Mouse (Mus musculus): ENCODE measurements around the gene Cdadc1. TPM values are rescaled to one million over a fixed set of nuclear protein-coding genes. Genes with fewer than 3 reads are reported as not detected.

The Cdadc1 gene
- polyA plus RNA-seq, 1 experiment from 2014 or later: 25.7 TPM

GRCm38 (mm10) chr14:59551956-59552355, 45.8 kb downstream of the Cdadc1 start:
- 55% methylated on average over 8 of the region's 8 CpGs for WGBS
- 0 out of 2 replicates have a peak, but pooled peaks cover 3% of the 10 kb centered on the region for H3K36me3 ChIP-seq
- H3K27me3 ChIP-seq (ENCODE audit: insufficient read depth, poor library complexity, severe bottlenecking): no peaks in the 10 kb centered on the region
- no peak overlapping the region for H3K4me3 ChIP-seq
- H3K27ac ChIP-seq: no peak overlapping the region
- H3K4me1 ChIP-seq: peaks cover 36% of the 10 kb centered on the region
- DNase-seq (ENCODE audit: low spot score): no peak
- no peaks in the 10 kb centered on the region for H3K9me3 ChIP-seq

- Histone ChIP-seq H3K27ac (peak overlapping the region; percentile 30; the same call in 1 of the 2 replicates), H3K9me3 (no peaks in the 10 kb centered on the region), H3K36me3 (0 out of 2 replicates have a peak, but pooled peaks cover 3% of the 10 kb centered on the region), H3K4me3 (no peak overlapping the region), H3K4me1 (peaks cover 29% of the 10 kb centered on the region), H3K27me3 (ENCODE audit: insufficient read depth, poor library complexity, severe bottlenecking) (no peaks in the 10 kb centered on the region)
- WGBS: 77% methylated on average over 2 of the region's 2 CpGs
- DNase-seq (ENCODE audit: low spot score): no peak
Measured at GRCm38 (mm10) chr14:59550841-59551240, 46.9 kb downstream of the Cdadc1 start.

- 0 out of 2 replicates have a peak, but pooled peaks cover 3% of the 10 kb centered on the region for H3K36me3 ChIP-seq
- H3K27me3 ChIP-seq (ENCODE audit: insufficient read depth, poor library complexity, severe bottlenecking): no peaks in the 10 kb centered on the region
- 72% methylated on average over 6 of the region's 6 CpGs for WGBS
- DNase-seq (ENCODE audit: low spot score): peak; percentile 68
- H3K9me3 ChIP-seq: no peaks in the 10 kb centered on the region
- H3K4me3 ChIP-seq: no peak overlapping the region
- H3K27ac ChIP-seq: no peak overlapping the region
- H3K4me1 ChIP-seq: peaks cover 18% of the 10 kb centered on the region
Measured at GRCm38 (mm10) chr14:59549106-59549505, 48.7 kb downstream of the Cdadc1 start.

GRCm38 (mm10) chr14:59548532-59548931, 49.2 kb downstream of the Cdadc1 start:
- 83% methylated on average over 2 of the region's 2 CpGs for WGBS

GRCm38 (mm10) chr14:59547530-59547929, 50.2 kb downstream of the Cdadc1 start:
- Histone ChIP-seq H3K27me3 (ENCODE audit: insufficient read depth, poor library complexity, severe bottlenecking) (no peaks in the 10 kb centered on the region), H3K9me3 (no peaks in the 10 kb centered on the region)
- WGBS: 76% methylated on average over 5 of the region's 5 CpGs

More at GRCm38 (mm10) chr14:59548532-59548931, 49.2 kb downstream of the Cdadc1 start:
- H3K36me3 ChIP-seq: 0 out of 2 replicates have a peak, but pooled peaks cover 3% of the 10 kb centered on the region
- H3K27ac ChIP-seq: no peak overlapping the region
- H3K4me3 ChIP-seq: no peak overlapping the region
- H3K9me3 ChIP-seq: no peaks in the 10 kb centered on the region
- H3K4me1 ChIP-seq: peaks cover 18% of the 10 kb centered on the region
- peak; percentile 43 for DNase-seq (ENCODE audit: low spot score)
- no peaks in the 10 kb centered on the region for H3K27me3 ChIP-seq (ENCODE audit: insufficient read depth, poor library complexity, severe bottlenecking)

GRCm38 (mm10) chr14:59546162-59546880, 51.4 kb downstream of the Cdadc1 start:
- Histone ChIP-seq H3K4me1 (peaks cover 9% of the 10 kb centered on the region), H3K27me3 (ENCODE audit: insufficient read depth, poor library complexity, severe bottlenecking) (no peaks in the 10 kb centered on the region), H3K36me3 (0 out of 2 replicates have a peak, but pooled peaks cover 3% of the 10 kb centered on the region), H3K27ac (no peak overlapping the region), H3K4me3 (no peak overlapping the region), H3K9me3 (no peaks in the 10 kb centered on the region)
- WGBS: 82% methylated on average over 7 of the region's 7 CpGs
- DNase-seq (ENCODE audit: low spot score): peak; percentile 64

More at GRCm38 (mm10) chr14:59547530-59547929, 50.2 kb downstream of the Cdadc1 start:
- H3K27ac ChIP-seq: no peak overlapping the region
- H3K4me3 ChIP-seq: no peak overlapping the region
- peaks cover 18% of the 10 kb centered on the region for H3K4me1 ChIP-seq
- DNase-seq (ENCODE audit: low spot score): peak; percentile 72
- H3K36me3 ChIP-seq: 0 out of 2 replicates have a peak, but pooled peaks cover 3% of the 10 kb centered on the region

- no peak for DNase-seq (ENCODE audit: low spot score)
Measured at GRCm38 (mm10) chr14:59543956-59544355, 53.8 kb downstream of the Cdadc1 start.

GRCm38 (mm10) chr14:59543158-59543826, 54.5 kb downstream of the Cdadc1 start:
- WGBS: 82% methylated on average over 3 of the region's 3 CpGs
- Histone ChIP-seq H3K36me3 (0 out of 2 replicates have a peak, but pooled peaks cover 8% of the 10 kb centered on the region), H3K4me1 (0 out of 2 replicates have a peak, but pooled peaks cover 3% of the 10 kb centered on the region), H3K27me3 (ENCODE audit: insufficient read depth, poor library complexity, severe bottlenecking) (no peaks in the 10 kb centered on the region), H3K9me3 (no peaks in the 10 kb centered on the region), H3K27ac (no peak overlapping the region), H3K4me3 (no peak overlapping the region)
- DNase-seq (ENCODE audit: low spot score): no peak

More at GRCm38 (mm10) chr14:59543956-59544355, 53.8 kb downstream of the Cdadc1 start:
- Histone ChIP-seq H3K27ac (no peak overlapping the region), H3K36me3 (0 out of 2 replicates have a peak, but pooled peaks cover 8% of the 10 kb centered on the region), H3K9me3 (no peaks in the 10 kb centered on the region), H3K27me3 (ENCODE audit: insufficient read depth, poor library complexity, severe bottlenecking) (no peaks in the 10 kb centered on the region), H3K4me1 (0 out of 2 replicates have a peak, but pooled peaks cover 3% of the 10 kb centered on the region), H3K4me3 (no peak overlapping the region)
- 83% methylated on average over 5 of the region's 5 CpGs for WGBS

GRCm38 (mm10) chr14:59540761-59541160, 57.0 kb downstream of the Cdadc1 start:
- H3K27me3 ChIP-seq (ENCODE audit: insufficient read depth, poor library complexity, severe bottlenecking): no peaks in the 10 kb centered on the region
- no peak for DNase-seq (ENCODE audit: low spot score)
- no peaks in the 10 kb centered on the region for H3K9me3 ChIP-seq
- H3K27ac ChIP-seq: no peak overlapping the region
- WGBS: 83% methylated on average over 6 of the region's 6 CpGs
- no peak overlapping the region for H3K4me3 ChIP-seq
- 0 out of 2 replicates have a peak, but pooled peaks cover 5% of the 10 kb centered on the region for H3K36me3 ChIP-seq
- no peaks in the 10 kb centered on the region for H3K4me1 ChIP-seq

GRCm38 (mm10) chr14:59540230-59540629, 57.5 kb downstream of the Cdadc1 start:
- 93% methylated on average over 2 of the region's 2 CpGs for WGBS

GRCm38 (mm10) chr14:59537829-59538432, 59.8 kb downstream of the Cdadc1 start:
- Histone ChIP-seq H3K4me1 (no peaks in the 10 kb centered on the region), H3K27me3 (ENCODE audit: insufficient read depth, poor library complexity, severe bottlenecking) (no peaks in the 10 kb centered on the region), H3K4me3 (no peak overlapping the region), H3K27ac (no peak overlapping the region), H3K36me3 (0 out of 2 replicates have a peak, but pooled peaks cover 5% of the 10 kb centered on the region), H3K9me3 (no peaks in the 10 kb centered on the region)
- 90% methylated on average over 4 of the region's 4 CpGs for WGBS
- DNase-seq (ENCODE audit: low spot score): no peak

More at GRCm38 (mm10) chr14:59540230-59540629, 57.5 kb downstream of the Cdadc1 start:
- Histone ChIP-seq H3K4me3 (no peak overlapping the region), H3K9me3 (no peaks in the 10 kb centered on the region), H3K36me3 (0 out of 2 replicates have a peak, but pooled peaks cover 5% of the 10 kb centered on the region), H3K27ac (no peak overlapping the region), H3K4me1 (no peaks in the 10 kb centered on the region), H3K27me3 (ENCODE audit: insufficient read depth, poor library complexity, severe bottlenecking) (no peaks in the 10 kb centered on the region)
- DNase-seq (ENCODE audit: low spot score): no peak

GRCm38 (mm10) chr14:59533908-59534307, 63.9 kb downstream of the Cdadc1 start:
- no peaks in the 10 kb centered on the region for H3K9me3 ChIP-seq
- no peak overlapping the region for H3K4me3 ChIP-seq
- H3K36me3 ChIP-seq: no peaks in the 10 kb centered on the region
- H3K4me1 ChIP-seq: no peaks in the 10 kb centered on the region
- H3K27ac ChIP-seq: no peak overlapping the region
- H3K27me3 ChIP-seq (ENCODE audit: insufficient read depth, poor library complexity, severe bottlenecking): no peaks in the 10 kb centered on the region
- DNase-seq (ENCODE audit: low spot score): no peak
